Mouse (Mus musculus): ENCODE results near the gene Adam1a.

GRCm38 (mm10) chr5:121583765-121584501 is 38.7 kb upstream of the Adam1a start:
- TF ChIP-seq CTCF (IDR thresholded peaks at IDR 0.05; ENCODE audit: control insufficient read depth, insufficient read depth, low read length) (peak; percentile 79), POLR2A (IDR thresholded peaks at IDR 0.05; ENCODE audit: borderline replicate concordance, control insufficient read depth, low read depth, low read length) (no peak; the same call in 1 of the 2 replicates)

Data from bone marrow, adult 2 months (tissue).